Mouse (Mus musculus): ENCODE results near the gene Rps21.

DNA sequence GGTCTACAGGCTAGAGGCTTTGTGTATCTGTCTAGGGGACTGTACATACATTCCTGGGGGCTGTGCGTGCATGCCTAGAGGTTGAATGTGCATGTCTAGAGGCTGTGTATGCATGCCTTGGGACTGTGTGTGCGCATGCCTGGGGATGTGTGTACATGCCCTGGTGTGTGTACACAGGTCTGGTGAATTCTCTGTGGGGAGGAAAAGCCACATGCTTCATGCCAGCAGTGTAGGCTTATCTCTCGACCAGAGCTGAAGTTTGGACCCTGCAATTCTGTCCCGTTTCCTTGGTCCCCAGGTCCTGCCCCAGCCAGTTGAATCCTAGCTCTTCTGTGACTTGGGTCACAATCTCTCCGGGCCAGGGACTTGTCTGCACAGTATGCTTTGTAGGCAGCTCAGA is 34.4 kb downstream of the Rps21 start:
- no peak for TF ChIP-seq CTCF (IDR thresholded peaks at IDR 0.05; ENCODE audit: extremely low read depth, insufficient read depth, low read length)
- no peak for TF ChIP-seq POLR2A (IDR thresholded peaks at IDR 0.05; ENCODE audit: extremely low read depth, insufficient read depth, low read length)
